Comparison of ENCODE assay signal across 24 mouse cellular contexts in the genomic region with DNA sequence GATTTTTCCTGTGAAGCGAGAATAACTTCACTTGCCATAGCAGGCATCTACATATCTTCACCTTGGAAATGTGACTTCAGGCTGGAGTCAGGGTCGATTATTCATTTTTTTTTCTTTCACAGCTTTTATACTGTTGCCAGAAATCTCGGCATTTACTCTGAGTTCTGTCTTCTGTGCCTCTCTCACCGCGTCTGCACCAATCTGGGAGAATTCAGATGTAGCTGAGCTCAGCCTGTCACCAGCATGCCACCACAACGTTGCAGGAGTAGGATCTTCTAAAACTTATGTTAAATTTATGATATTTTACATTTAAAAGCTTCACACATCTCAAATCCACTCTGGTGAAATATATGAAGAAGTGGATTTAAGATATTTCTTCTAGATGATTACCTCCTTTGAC. TPM values are rescaled to one million over a fixed set of nuclear protein-coding genes. Genes with fewer than 3 reads are reported as not detected.
DNase-seq lines count a peak whose midpoint lies in the region; ATAC-seq lines count a peak whose summit lies in the region.
"Had no signal": no experiment of that assay in that cellular context is flagged by ENCODE, and none has a peak within 500 bp of the region (broad histone marks: within the 10 kb centered on the region; RNA-seq: fewer than 3 reads in every experiment).

No protein-coding gene starts in this region.

- 71% methylated on average over 6 of the region's 6 CpGs for WGBS in midbrain, embryonic 14.5 days
- WGBS in midbrain, embryonic 16.5 days, result 69% methylated on average over 6 of the region's 6 CpGs

- no peaks in the 10 kb centered on the region for H3K27me3 ChIP-seq in midbrain, embryonic 14.5 days (ENCODE audit: control insufficient read depth, insufficient read depth, low read length)
- H3K27me3 ChIP-seq in midbrain, embryonic 16.5 days (ENCODE audit: control insufficient read depth, insufficient read depth, low read depth, low read length), result no peaks in the 10 kb centered on the region
- H3K27me3 ChIP-seq: embryonic facial prominence, embryonic 13.5 days; embryonic facial prominence, embryonic 15.5 days; forebrain, embryonic 13.5 days; forebrain, embryonic 15.5 days had no signal

- H3K4me1 ChIP-seq in midbrain, embryonic 14.5 days (ENCODE audit: control insufficient read depth, insufficient read depth, low read length), result no peaks in the 10 kb centered on the region
- no peaks in the 10 kb centered on the region for H3K4me1 ChIP-seq in midbrain, embryonic 16.5 days (ENCODE audit: control insufficient read depth, insufficient read depth, low read length)
- H3K4me1 ChIP-seq: embryonic facial prominence, embryonic 13.5 days; embryonic facial prominence, embryonic 15.5 days; forebrain, embryonic 10.5 days; forebrain, embryonic 13.5 days; forebrain, embryonic 15.5 days had no signal

- no peak overlapping the region for H3K4me3 ChIP-seq in midbrain, embryonic 14.5 days (replicated peaks; ENCODE audit: low read depth, low read length)
- no peak overlapping the region for H3K4me3 ChIP-seq in midbrain, embryonic 16.5 days (ENCODE audit: low read depth, low read length)
- H3K4me3 ChIP-seq: embryonic facial prominence, embryonic 13.5 days; embryonic facial prominence, embryonic 15.5 days; erythroblast, embryonic 14.5 days; forebrain, embryonic 10.5 days; forebrain, embryonic 13.5 days; forebrain, embryonic 15.5 days had no signal

- H3K4me2 ChIP-seq in midbrain, embryonic 14.5 days (ENCODE audit: low read length), result no peak overlapping the region
- no peak overlapping the region for H3K4me2 ChIP-seq in midbrain, embryonic 16.5 days (ENCODE audit: low read length)
- H3K4me2 ChIP-seq: embryonic facial prominence, embryonic 13.5 days; embryonic facial prominence, embryonic 15.5 days; forebrain, embryonic 13.5 days; forebrain, embryonic 15.5 days had no signal

- ATAC-seq in frontal cortex, adult (ENCODE audit: low TSS enrichment), result peak; percentile 75
- ATAC-seq in midbrain, embryonic 14.5 days (ENCODE audit: low FRiP score, low TSS enrichment), result no peak
- ATAC-seq in midbrain, embryonic 16.5 days, result no peak
- ATAC-seq: forebrain, embryonic 13.5 days; forebrain, embryonic 15.5 days had no signal

- H3K9ac ChIP-seq in midbrain, embryonic 14.5 days (replicated peaks; ENCODE audit: low read length), result no peak overlapping the region
- no peak overlapping the region for H3K9ac ChIP-seq in midbrain, embryonic 16.5 days (ENCODE audit: low read depth, low read length)
- H3K9ac ChIP-seq: embryonic facial prominence, embryonic 13.5 days; embryonic facial prominence, embryonic 15.5 days; forebrain, embryonic 13.5 days; forebrain, embryonic 15.5 days had no signal

- no peaks in the 10 kb centered on the region for H3K36me3 ChIP-seq in midbrain, embryonic 14.5 days (ENCODE audit: control insufficient read depth, insufficient read depth, low read length)
- no peaks in the 10 kb centered on the region for H3K36me3 ChIP-seq in midbrain, embryonic 16.5 days (ENCODE audit: control insufficient read depth, insufficient read depth, low read length)
- H3K36me3 ChIP-seq: embryonic facial prominence, embryonic 13.5 days; embryonic facial prominence, embryonic 15.5 days; forebrain, embryonic 10.5 days; forebrain, embryonic 15.5 days had no signal

- H3K9me3 ChIP-seq in midbrain, embryonic 14.5 days (ENCODE audit: control insufficient read depth, low read length), result no peaks in the 10 kb centered on the region
- H3K9me3 ChIP-seq in midbrain, embryonic 16.5 days (replicated peaks; ENCODE audit: control insufficient read depth, low read length, poor library complexity, severe bottlenecking), result no peaks in the 10 kb centered on the region
- H3K9me3 ChIP-seq: embryonic facial prominence, embryonic 13.5 days; embryonic facial prominence, embryonic 15.5 days; forebrain, embryonic 10.5 days; forebrain, embryonic 13.5 days; forebrain, embryonic 15.5 days had no signal

- DNase-seq in frontal cortex, postnatal 14 days (ENCODE audit: low spot score in 2 of 2), result no peak
- DNase-seq in midbrain, embryonic 14.5 days, result peak; percentile 2
- DNase-seq in right cerebral cortex, postnatal 14 days, result peak; percentile 12
- no peak for DNase-seq in right cerebral cortex, adult 18-20 months
- DNase-seq in embryo, embryonic 11 days, result no peak
- DNase-seq: adrenal gland, adult 2 months; adrenal gland, postnatal 10 days; adrenal gland, postnatal 25 days; cerebellum, adult 11-12 months; cerebellum, adult 2 months; cerebellum, adult 9-10 months; cerebellum, postnatal 10 days; cerebellum, postnatal 25 days had no signal

- no peak overlapping the region for H3K27ac ChIP-seq in midbrain, embryonic 14.5 days (replicated peaks; ENCODE audit: low read depth, low read length)
- no peak overlapping the region for H3K27ac ChIP-seq in midbrain, embryonic 16.5 days (ENCODE audit: low read length)
- H3K27ac ChIP-seq: embryonic facial prominence, embryonic 13.5 days; embryonic facial prominence, embryonic 15.5 days; forebrain, embryonic 10.5 days; forebrain, embryonic 13.5 days; forebrain, embryonic 15.5 days had no signal

RNA-seq across cellular contexts. Expression of gene Olfr459, which starts 20.4 kb away (rescaled TPM):
- polyA plus RNA-seq in midbrain, embryonic 14.5 days (2014; fragmentation: Nextera tagmentation; extraction: Ambion mirVana), result not detected in 2 replicates
- polyA plus RNA-seq in midbrain, embryonic 16.5 days (2015; fragmentation: Nextera tagmentation; extraction: Ambion mirVana), result not detected in 2 replicates
- polyA plus RNA-seq: adrenal gland, adult 2 months; C2C12; cerebellum, adult 2 months; cortical plate, adult 2 months; embryonic facial prominence, embryonic 11.5 days; embryonic facial prominence, embryonic 13.5 days; embryonic facial prominence, embryonic 15.5 days; erythroblast, embryonic 14.5 days; forebrain, embryonic 10.5 days; forebrain, embryonic 13.5 days; forebrain, embryonic 15.5 days had no signal

RNA-seq across cellular contexts. Expression of gene Kel, which starts 50.5 kb away (rescaled TPM):
- 0.72 TPM in 1 of 2 replicates, not detected in the other for polyA plus RNA-seq in midbrain, embryonic 14.5 days (2014; fragmentation: Nextera tagmentation; extraction: Ambion mirVana)
- 0.29 TPM in 1 of 2 replicates, not detected in the other for polyA plus RNA-seq in midbrain, embryonic 16.5 days (2015; fragmentation: Nextera tagmentation; extraction: Ambion mirVana)
- polyA plus RNA-seq: adrenal gland, adult 2 months; C2C12; cerebellum, adult 2 months; cortical plate, adult 2 months had no signal

Comparison
In these comparisons a context has a peak if more than half of its experiments do, and no peak if none do; other contexts are left out.
1. DNase-seq: peak in midbrain, embryonic 14.5 days (single experiment) and right cerebral cortex, postnatal 14 days (single experiment); none in frontal cortex, postnatal 14 days (0 of 2), right cerebral cortex, adult 18-20 months (single experiment) and embryo, embryonic 11 days (single experiment).